Mouse (Mus musculus) spleen, postnatal 10 days (tissue): ENCODE data around the gene Dmrta2.

Source experiments
- DNase-seq, 2 experiments: peaks; one replicate each; pipeline ENCODE4 v3.0.0; 2021 to 2022; ENCODE audit warnings: low spot score in 2 of 2

Gene Dmrta2

GRCm38 (mm10) chr4:109979461-109980320 is 1.8 kb downstream of the Dmrta2 start:
- no peak for DNase-seq

DNA sequence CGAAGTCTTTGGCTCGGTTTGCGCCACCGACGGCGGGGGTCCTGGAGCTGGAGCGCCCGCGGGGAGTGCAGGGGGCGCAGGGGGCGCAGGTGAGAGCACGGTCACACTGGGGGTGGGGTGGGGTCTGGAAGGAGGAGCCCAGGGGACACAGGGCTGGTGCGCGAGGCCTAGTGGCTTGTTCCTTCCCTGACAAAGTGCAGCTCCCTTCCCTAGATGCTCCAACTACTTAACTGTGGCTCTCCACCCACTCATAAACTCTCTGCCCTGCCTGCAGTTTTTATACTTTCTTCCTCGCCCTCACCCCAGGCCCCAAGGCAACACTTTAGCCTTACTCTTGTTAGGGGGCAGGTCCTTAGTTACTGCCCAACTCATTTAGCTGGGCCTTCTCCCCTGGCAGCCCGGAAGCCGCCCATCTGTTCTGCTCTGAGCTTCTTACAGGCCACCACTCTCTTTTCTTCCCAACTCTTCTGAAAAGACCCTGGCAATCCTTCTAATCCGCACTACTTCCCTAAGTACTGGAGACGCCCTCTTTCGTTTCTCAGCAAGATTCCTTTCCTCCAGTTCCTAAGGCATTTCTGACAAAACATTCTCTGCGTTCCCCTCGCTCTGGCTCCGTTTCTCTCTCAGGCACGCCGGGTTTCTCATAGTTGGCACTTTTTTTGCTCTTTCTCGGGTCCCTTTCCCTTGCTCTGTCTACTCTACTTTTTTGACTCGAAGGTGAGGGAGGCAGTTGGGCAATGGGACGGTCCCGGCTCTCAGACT is 2.6 kb downstream of the Dmrta2 start:
- DNase-seq, result no peak

GRCm38 (mm10) chr4:109981083-109981870 is 3.4 kb downstream of the Dmrta2 start:
- peak in 1 of 2 experiments; percentile 21 for DNase-seq

DNA sequence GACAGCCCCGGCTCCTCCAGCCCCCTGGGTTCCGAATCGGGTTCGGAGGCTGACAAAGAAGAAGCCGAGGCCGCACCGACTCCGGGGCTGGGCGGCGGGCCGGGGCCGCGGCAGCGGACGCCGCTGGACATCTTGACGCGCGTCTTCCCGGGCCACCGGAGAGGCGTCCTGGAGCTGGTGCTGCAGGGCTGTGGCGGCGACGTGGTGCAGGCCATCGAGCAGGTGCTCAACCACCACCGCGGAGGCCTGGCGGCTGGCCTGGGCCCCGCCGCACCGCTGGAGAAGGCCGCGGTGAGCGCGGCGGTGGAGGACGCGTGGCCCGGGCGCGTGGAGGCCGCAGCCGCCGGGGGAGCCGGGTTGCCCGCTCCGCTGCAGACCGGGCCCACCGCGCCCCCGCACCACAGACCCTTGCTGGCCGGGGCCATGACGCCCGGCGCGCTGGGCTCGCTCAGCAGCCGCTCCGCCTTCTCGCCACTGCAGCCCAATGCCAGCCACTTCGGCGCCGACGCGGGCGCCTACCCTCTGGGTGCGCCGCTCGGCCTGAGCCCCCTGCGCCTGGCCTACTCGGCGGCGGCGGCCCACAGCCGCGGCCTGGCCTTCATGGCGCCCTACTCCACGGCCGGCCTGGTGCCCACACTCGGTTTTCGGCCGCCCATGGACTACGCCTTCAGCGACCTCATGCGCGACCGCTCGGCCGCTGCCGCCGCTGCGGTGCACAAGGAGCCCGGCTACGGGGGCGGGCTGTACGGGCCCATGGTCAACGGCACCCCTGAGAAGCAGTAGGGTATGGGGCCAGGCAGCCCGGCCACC is 4.2 kb downstream of the Dmrta2 start:
- DNase-seq, result no peak

DNA sequence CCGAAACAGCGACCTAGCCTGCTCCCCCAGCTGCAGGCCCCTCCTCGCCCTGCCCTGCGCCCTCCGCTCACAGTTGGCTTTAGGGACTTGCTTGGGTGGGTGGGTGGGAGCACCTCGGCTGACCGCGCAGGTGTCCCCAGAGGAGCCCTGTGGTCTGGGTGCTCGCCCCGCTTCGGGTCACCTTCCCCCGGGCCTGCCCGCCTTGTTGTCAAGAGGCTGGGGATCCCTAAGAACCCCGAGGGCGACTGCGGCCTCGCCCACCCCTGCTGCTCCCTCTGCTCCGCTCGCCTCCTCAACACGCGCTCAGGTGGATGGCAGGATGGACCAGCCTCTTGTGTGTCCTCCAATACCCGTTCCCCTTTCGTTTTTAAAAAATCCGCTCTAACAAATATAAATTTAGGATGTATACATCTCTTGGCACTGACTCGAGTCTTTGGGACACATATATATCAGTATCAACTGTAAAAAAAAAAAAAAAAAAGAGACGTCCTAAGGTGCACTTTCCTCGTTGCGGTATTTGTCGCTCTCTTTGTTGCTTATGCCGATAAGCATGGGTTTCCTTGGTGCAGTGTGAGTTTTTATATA is 4.9 kb downstream of the Dmrta2 start:
- no peak for DNase-seq

- DNase-seq, result no peak
Measured at GRCm38 (mm10) chr4:109983281-109984001, 5.6 kb downstream of the Dmrta2 start.

GRCm38 (mm10) chr4:109984011-109984411 is 6.2 kb downstream of the Dmrta2 start:
- no peak for DNase-seq

- DNase-seq, result no peak
Measured at GRCm38 (mm10) chr4:109984496-109985423, 6.9 kb downstream of the Dmrta2 start.

DNA sequence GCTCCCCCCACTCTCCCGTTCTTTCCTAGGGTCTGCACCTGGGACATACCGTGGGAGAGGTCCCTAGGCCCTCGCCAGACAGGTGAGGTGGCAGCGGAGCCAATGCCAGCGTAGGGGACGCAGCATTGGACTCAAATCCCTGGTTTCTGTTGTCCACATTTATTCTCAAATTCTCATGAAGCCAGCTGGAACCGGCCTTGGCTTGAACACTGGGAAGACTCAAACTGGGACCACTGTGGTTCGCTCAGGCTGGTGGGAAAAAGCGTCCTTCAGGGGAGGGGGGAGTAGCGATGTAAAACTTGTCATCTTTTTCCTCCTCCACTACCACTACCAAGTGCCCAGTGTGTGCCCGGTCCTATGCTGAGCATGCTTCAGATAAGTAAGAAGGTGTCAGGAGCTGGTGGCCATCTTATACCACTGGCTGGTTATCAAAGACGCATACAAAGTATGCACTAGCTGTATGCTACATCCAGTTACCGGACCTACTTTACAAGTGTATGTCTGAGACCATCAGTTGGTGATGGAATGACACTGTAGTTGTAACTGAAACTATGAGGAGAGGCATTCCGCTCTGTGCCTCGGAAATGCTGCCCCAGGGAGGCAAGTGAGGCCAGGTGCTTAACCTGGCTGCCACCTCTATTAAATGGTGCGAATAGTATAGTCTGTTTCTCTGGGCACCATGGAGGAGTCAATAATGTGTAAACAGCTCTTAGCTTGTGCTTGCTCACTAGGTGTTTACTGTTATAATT is 7.7 kb downstream of the Dmrta2 start:
- DNase-seq, result no peak

DNA sequence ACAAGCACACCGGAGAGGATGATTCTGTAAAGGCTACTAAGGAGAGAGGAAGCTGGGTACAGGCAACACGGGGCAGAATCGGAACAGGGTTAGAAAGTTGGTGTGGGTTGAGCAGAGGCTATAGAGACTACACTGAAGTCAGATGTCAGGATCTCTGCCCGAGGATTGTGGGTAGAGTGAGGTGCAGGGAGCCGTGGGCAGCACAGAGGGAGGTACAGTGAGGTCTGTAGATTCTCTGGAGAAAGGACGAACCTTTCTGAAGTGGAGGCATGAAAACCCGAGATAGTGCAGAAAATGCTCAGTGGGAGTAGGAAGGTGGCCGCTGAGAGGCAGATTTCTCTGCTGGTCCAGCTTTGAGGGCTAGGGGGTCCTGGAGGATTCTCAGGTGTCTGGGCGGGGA is 8.4 kb downstream of the Dmrta2 start:
- DNase-seq, result no peak

DNA sequence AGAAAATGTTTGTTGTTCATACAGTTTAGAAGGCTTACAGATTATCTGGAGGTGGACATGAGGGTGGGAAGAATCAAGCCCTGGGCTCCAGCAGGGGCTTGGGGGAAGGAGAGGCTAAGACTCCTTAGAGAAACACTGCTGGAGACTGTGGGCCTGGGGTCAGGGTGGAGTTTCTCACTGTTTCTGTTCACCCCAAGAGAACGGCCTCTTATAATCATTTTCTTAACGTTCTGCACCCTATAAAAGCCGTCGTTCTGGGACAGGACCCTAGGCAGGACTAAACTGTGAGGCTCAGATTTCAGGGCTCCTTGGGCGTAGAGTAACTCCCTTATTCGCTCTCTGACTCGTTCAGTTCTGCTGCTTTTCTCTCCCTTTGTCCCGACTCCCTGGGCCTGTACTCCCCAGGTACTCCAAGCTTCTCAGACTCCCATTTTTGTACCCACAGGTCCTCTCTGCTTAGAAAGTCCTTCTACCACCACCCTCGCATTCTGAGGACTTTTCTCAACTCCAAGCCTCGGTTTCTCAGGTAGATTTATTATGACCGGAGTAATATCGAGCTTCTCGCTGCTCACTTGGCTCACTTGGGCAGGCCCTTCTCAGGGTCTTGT is 9.0 kb downstream of the Dmrta2 start:
- no peak for DNase-seq

DNA sequence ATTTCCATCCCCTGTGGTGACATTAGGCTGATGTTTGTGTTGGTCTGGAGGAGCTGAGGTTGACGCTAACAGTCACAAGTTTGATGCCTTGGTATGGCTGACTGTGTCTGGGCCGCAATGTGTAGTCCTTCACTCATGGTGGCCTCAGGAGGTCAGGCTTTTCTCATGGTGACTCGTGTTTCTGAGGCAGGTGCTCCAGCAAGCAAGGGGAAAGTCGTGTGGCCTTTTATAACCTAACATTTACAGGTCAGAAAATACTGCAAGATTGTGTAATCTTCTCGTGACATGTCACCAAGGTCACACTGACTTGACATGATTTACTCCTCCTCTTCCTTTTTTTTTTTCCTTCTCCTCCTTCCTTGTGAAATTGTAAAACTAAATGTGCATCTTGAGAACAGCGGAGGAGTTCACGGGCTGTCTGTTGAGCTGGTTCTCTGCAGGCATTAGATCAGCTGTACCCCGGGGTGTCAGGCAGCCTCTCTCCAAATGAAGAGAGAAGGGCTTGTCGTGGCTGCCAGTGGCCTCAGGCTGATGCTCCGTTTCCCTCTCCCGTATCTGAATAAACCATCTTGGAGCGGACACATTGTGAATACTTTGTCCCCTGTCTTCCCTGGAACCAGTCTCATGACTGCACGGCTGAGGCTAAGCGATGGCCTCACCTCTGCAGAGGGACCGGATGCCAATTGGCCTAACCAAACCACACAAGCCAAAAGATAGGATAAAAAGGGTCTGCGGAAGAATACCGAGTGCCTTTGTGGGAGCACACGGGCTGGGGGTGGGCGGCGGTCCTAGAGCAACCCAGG is 9.9 kb downstream of the Dmrta2 start:
- no peak for DNase-seq

DNA sequence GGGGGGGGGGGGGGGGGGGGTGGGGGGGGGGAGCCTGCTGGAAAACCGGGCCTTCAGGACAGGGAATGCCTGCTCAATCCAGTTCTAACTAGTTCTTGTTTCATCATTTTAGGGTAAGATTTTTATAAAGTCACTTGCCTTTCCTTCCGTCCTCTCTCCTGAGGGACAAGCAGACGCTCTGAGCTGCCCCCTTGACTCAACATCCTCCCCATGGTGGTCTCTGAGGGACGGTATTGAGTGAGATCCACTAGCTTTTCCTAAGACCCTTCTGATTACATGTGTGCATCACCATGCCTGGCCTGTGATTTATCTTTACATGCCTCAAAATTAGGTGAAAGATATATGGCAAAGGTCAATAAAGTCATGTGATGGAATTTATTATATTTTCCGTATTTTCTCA is 10.6 kb downstream of the Dmrta2 start:
- DNase-seq, result no peak

GRCm38 (mm10) chr4:109989213-109989612 is 11.4 kb downstream of the Dmrta2 start:
- DNase-seq, result no peak

DNA sequence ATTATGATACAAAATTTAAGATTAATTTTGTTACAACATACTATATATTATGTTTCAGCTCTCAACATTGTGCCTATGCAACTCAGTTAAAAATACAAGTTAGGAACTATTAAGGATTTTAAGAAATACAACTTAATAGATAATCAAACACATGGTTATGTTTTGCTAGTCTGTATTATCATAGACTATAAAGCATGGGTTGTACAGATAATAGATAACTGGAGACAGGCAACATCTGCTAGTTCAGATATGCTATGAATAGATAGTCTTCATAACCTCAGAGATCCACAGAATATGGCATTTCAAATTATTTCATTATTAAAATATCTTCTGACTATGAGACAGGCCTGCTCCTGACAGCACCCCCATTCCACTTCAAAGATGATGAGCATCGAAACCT is 28.2 kb downstream of the Dmrta2 start:
- DNase-seq, result no peak

DNA sequence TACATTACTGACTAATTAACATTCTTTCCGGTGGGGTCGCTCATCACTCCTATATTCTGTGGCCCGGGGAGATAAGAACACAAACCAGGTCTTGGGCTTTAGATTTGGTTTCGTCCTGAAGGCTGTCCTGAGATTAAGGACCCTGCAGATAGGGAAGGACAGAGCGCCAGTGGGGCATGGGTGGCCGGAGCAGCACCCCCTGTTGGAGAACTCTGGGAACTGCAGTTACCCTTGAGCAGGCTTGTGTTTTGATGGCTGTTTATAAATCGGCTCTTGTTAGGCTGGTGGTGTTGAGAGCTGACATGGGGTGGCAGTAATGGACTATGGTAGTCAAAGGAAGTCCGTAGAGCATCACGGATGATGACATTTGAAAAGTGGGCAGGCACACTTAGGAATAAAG is 41.3 kb downstream of the Dmrta2 start:
- no peak for DNase-seq

- DNase-seq, result peak; percentile 50 to 77
Measured at GRCm38 (mm10) chr4:110020255-110020654, 42.4 kb downstream of the Dmrta2 start.
